Mouse (Mus musculus) layer of hippocampus, postnatal 36 days (tissue): ENCODE results near the gene Hoxb1. TPM values are rescaled to one million over a fixed set of nuclear protein-coding genes. Genes with fewer than 3 reads are reported as not detected.

Source experiments
- DNase-seq, 2 experiments: peaks; one replicate each; pipeline ENCODE4 v3.0.0; 2022
- total RNA-seq, 2 experiments: library from RNA; stranded (reverse); gene quantifications; 2 replicates each; pipeline ENCODE4 v1.2.3; 2021

The Hoxb1 gene
- total RNA-seq, 2 experiments from 2014 or later, result not detected

DNA sequence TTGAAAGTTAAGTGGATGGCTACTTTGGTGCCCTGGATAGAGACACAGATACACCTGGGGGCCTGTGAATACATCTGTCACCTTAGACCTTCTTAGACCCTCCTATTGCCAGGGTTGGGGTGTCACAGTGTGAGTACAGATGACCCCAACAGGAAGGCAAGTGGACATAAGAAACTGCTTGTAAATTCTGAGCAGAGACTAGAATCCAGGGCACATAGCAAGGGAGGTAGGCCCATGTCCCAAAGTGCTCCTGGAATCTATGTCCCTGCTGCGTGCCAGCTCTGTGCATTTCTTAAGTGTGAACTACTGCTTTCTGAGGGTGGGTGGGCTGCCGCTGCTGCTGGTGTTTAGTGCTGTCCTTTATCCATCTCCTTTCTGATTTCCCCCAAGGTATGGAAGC, 14.8 kb upstream of the Hoxb1 start:
- no peak for DNase-seq

DNA sequence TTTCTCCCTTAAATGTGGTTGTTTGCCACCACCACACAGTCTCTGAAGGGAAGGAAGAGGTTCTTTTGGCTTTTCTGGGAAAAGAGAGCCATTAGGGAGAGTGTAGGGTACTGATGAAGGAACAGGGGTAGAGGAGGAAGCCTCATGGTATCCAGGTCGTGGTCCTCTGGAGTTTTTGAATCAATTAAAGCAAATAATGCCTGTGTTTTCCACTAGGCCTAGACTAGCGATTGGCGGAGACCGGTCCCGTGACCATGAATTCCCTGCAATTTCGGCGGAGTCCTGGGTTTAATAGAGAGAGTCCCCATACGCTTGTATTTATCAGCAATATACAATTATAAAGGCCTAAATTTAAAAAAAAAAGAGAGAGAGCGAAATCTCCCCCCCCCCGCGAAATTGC, 14.2 kb upstream of the Hoxb1 start:
- DNase-seq, result no peak

- DNase-seq, result no peak
Measured at GRCm38 (mm10) chr11:96351831-96352230, 13.7 kb upstream of the Hoxb1 start.

DNA sequence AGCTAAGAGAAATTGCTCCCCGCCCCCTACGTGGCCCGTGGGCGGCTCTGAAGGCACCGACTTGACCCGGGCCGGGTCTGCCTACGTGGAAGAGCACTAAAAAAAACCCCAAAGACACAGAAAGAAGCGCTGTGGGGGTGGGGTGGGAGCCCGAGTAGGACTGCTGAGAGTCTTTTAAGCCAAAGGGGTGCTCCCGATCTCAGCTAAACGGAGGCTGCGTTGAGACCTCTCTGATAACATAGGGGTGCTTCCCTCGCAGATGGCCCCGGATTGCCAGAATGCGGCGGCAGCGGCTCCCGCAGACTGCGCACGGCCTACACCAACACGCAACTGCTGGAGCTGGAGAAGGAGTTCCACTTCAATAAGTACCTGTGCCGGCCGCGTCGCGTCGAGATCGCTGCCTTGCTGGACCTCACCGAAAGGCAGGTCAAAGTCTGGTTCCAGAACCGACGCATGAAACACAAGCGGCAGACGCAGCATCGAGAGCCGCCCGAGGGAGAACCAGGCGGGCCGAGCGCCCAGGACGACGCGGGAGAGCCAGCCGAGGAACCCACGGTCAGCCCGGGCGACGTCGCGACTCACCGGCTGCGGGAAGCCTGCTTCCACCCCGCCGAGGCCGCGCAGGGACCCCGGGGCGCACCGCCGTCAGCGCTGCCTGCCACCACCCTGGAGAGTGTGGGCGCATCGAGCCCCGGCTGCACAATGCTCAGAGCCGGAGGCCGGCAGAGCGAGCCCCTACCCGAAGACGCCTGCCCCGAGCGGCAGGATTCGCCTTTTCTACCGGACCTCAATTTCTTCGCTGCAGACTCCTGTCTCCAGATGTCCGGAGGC, 12.6 kb upstream of the Hoxb1 start:
- DNase-seq, result no peak

DNA sequence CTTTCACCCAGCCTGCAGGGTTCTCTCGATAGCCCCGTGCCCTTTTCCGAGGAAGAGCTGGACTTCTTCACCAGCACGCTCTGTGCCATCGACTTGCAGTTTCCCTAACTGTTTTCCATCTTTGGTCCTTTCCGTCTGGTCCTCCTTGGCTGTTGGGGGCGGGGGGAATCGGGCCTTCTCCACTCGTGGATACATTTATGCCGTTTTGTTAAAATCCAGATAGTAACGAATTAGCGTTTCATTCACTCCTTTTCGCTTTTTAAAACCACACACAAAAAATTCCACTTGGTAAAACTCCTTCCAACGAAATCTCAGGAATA, 12.1 kb upstream of the Hoxb1 start:
- no peak for DNase-seq

DNA sequence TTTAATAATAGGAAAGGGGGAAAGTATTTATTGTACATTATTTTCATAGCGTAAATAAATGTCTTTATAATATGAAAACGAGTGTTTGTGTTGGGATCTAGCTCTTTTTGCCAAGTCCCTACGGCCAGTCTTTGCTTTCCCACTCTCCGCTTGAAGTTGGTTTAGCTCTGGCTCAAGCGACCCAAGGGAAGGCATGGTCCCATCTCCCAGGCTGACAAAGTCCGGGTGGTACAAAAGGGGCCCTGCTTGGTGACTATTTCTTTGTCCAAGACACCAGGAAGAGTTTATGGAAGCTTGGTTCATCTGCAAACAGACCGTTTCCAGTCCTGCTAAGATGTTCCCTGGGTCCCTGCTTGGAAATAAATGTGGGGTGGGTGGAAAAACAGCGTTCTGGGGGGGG, 11.6 kb upstream of the Hoxb1 start:
- no peak for DNase-seq

DNA sequence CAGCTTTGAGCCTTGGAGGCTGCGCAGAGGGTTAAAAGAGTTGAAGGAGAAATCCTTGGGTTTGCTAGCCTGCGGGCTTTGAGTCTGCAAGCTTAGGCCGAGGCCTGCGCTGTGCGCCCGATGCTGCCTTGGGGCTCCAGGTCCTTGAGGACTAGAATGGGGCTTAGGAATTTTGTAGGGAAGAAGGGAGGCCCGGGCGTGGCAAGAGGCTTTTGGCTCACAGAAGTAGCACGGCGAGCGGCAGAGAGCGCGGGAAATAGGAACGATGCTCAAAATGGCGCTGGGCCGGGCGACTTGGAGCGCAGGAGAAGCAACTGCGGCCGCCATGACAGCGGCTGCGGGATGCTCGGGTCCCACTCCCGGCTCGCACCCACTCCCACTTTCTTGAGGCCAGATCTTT, 11.2 kb upstream of the Hoxb1 start:
- no peak for DNase-seq

GRCm38 (mm10) chr11:96354801-96355311, 10.7 kb upstream of the Hoxb1 start:
- no peak for DNase-seq

DNA sequence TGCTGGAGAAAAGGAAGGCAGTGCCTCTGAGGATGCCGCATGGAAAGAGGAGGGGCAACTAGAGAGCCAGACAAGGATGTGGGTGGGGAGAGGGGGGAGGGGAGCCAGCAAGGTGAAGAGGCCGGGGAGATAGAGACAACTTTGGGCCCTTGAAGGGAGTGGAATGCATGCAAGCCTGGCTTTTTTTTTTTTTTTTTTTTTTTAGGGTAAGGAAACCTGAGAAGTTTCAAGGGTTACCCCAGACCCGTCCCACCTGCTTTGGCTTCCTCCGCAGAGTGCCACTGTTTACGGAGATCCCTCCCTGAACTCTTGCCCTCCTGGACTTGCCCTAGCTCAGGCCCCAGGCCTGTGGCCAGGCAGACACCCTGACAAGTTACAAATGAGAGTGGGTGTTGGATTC, 1.7 kb upstream of the Hoxb1 start:
- DNase-seq, result no peak

- DNase-seq, result no peak
Measured at GRCm38 (mm10) chr11:96366092-96367041, 815 bp downstream of the Hoxb1 start.

DNA sequence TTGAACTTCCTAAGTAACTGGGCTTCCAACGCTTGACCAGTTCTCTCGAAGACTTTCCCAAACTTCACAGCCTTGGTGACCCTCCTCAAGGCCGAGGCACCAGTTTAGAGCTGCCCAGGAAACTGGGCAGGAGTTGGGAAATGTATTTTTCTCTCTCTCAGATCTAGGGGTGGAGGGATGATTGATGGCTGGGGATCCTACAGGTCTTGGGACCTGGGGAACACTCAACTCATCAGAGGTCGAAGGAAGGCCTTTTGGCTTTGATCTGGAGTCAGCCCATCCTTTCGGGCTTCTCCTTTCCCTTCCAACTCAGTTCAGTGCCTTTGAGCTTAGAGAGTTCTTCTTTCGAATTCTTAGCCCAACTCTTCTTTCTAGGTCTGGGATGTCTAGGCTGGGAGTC, 1.6 kb downstream of the Hoxb1 start:
- no peak for DNase-seq

DNA sequence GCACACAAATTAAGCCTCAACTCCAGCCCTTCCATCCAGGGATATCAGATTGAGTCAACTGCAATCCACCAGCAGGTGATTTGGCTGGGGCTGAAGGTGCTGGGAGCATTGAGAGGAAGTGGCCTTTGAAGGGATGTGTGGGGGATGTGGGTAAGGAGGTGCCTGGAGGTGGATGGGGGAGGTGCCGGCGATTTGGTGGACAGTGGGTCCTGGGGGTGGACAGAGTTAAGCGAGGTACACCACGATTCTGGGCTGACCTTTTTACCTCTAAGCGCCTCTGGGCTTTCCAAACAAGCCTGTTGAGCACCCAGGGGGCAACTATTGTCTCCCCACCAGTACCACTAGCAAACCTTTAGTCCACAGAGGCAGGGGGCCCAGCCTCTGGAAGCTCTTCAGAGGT, 3.1 kb downstream of the Hoxb1 start:
- DNase-seq, result no peak

DNA sequence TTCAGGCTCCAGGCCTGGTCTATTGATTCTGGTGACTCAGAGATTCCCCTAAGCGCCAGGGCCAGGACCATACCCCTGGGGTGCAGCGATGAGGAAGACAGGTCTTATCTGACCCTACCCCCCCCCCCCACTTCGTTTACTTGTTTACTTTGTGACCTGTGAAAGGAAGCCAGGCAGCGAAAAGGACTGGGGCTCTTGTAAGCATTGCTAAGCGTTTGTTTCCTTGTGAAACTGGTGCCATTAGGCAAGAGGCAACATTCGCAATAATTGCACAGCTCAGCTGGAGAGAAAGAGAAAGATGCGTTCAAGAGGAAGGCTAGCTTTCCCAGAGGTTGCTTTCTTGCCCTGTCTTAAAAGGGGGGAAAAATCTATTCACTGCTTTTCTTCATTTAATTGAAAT, 3.6 kb downstream of the Hoxb1 start:
- no peak for DNase-seq

GRCm38 (mm10) chr11:96371726-96372125, 6.2 kb downstream of the Hoxb1 start:
- no peak for DNase-seq

GRCm38 (mm10) chr11:96372519-96372918, 7.0 kb downstream of the Hoxb1 start:
- DNase-seq, result no peak

DNA sequence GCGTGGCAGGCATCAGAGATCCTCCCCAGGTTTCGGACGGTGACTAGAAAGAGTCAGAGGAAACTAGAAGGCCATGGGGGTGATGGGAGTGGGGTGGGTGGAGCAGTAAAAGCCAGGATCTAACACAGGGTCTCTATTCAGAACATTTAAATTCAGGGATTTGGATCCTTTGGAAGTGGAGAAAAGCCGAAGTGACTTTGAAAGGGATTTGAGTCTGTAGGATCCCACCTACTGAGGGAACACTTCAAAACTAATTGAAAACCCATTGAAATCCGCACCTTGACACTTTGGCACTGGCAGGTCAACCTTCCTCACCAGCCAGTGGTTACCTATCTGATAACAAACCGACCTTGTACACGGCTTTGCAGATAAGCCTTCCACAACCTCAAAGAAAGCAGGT, 9.3 kb downstream of the Hoxb1 start:
- no peak for DNase-seq

DNA sequence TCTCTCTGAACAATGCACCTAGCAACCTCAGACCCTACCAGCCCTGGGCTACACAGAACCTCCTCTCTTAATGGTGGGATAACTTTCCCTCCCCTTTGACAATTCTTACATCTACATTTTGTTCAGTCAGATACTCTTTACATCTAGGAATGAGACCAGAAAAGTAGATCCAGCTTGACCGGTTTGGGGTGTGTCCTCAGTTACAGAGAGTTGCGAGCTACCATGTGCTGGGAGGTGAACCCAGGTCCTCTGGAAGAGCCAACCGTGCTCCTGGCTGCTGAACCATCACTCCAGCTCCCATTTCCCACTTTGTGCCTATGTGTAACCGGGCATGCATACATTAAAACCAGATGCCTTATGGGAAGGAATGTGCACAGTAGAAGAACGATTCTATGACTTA, 17.8 kb downstream of the Hoxb1 start:
- DNase-seq, result no peak

DNA sequence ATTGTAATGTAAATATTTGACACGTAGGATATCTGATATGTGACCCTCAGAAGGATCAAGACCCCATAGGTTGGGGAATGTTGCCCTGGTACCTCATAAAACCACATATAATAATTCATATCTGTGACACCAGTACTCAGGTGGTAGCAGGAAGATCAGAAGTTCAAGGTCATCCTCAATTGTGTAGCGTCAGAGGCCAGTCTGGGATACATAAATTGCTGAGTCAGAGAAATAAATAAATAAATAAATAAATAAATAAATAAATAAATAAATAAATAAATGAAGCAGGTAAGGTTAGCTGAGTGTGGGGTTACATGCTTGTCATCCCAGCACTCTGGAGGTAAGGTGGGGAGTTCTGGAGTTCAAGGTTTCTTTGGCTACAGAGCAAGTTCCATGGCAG, 22.1 kb downstream of the Hoxb1 start:
- no peak for DNase-seq

- DNase-seq, result no peak
Measured at GRCm38 (mm10) chr11:96396772-96397626, 31.4 kb downstream of the Hoxb1 start.

DNA sequence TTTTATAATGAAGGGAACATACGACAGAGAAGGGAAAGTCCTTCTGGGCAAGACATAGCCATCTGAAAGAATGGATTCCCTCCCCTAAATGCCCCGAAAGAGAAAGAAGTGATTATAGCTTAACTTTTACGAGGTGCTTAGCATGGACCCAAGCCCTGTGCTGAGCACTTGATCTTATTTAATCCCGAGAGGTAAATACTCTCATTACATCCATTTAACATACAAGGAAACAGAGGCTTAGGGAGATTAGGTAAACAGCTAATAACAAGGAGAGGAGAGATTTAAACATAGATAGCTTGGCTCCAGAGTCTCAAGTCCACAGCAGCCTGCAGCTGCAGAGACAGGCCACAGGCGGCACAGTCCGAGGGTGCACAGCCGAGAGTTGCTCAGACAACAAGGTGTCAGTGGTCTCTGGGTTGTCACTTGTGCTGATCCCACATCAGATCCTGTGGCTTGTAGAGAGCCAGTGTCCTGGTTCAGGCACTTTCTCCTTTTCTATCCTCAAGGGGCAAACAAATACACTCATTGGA, 32.3 kb downstream of the Hoxb1 start:
- DNase-seq, result no peak

GRCm38 (mm10) chr11:96399923-96400322, 34.4 kb downstream of the Hoxb1 start:
- no peak for DNase-seq

GRCm38 (mm10) chr11:96404016-96404604, 38.6 kb downstream of the Hoxb1 start:
- no peak for DNase-seq
